Mouse (Mus musculus) ES-E14 (cell line): ENCODE measurements around the gene 3110082I17Rik. TPM values are rescaled to one million over a fixed set of nuclear protein-coding genes. Genes with fewer than 3 reads are reported as not detected.

Source experiments
- DNase-seq: peaks from one replicate; pipeline ENCODE4 v3.0.0-alpha.2; 2013; ENCODE audit warnings: low read depth, low spot score
- H3K27ac ChIP-seq: 2 replicates; pipeline ENCODE4 v1.5.1; 2012; ENCODE audit warnings: low read depth, mild to moderate bottlenecking, low read length, moderate library complexity, mixed read lengths; ENCODE audit not compliant: poor library complexity, insufficient read depth, severe bottlenecking
- H3K36me3 ChIP-seq: 2 replicates; pipeline ENCODE4 v1.6.1; 2012; ENCODE audit warnings: mild to moderate bottlenecking, low read length, moderate library complexity, mixed read lengths; ENCODE audit not compliant: control insufficient read depth, poor library complexity, insufficient read depth, severe bottlenecking
- H3K4me1 ChIP-seq, 2 experiments: fragments of 150-350 bp in 1 of 2; sonication (generic) in 1 of 2; 2 replicates each; pipeline ENCODE4 v1.6.1; 2012; ENCODE audit warnings: low read length in 2 of 2, mild to moderate bottlenecking in 1 of 2, mixed read lengths in 1 of 2; ENCODE audit not compliant: control insufficient read depth in 2 of 2, insufficient read depth in 2 of 2, poor library complexity in 1 of 2
- H3K4me3 ChIP-seq, 2 experiments: fragments of 150-350 bp in 1 of 2; sonication (generic) in 1 of 2; 2 replicates each; pipeline ENCODE4 v1.5.1; 2012; ENCODE audit warnings: low read length in 2 of 2, low read depth in 1 of 2, mild to moderate bottlenecking in 1 of 2, mixed read lengths in 1 of 2; ENCODE audit not compliant: insufficient read depth in 1 of 2, poor library complexity in 1 of 2, severe bottlenecking in 1 of 2
- H3K9ac ChIP-seq: 2 replicates; pipeline ENCODE4 v1.6.1; 2012; ENCODE audit warnings: low read depth, mild to moderate bottlenecking, low read length, mixed read lengths; ENCODE audit not compliant: poor library complexity, insufficient read depth, severe bottlenecking
- H3K9me3 ChIP-seq: fragments of 150-350 bp; sonication (generic); 2 replicates; pipeline ENCODE4 v1.6.1; 2012; ENCODE audit warnings: low read depth, mild to moderate bottlenecking, low read length; ENCODE audit not compliant: control insufficient read depth, insufficient read depth
- CHD2 ChIP-seq: IDR thresholded peaks from 2 replicates; pipeline ENCODE4 v1.6.1; 2014; ENCODE audit warnings: mild to moderate bottlenecking, low read depth, low read length, inconsistent platforms
- HCFC1 ChIP-seq: IDR thresholded peaks from 2 replicates; pipeline ENCODE4 v1.6.1; 2012; ENCODE audit warnings: low read length, inconsistent platforms, borderline replicate concordance; ENCODE audit not compliant: insufficient read depth
- MAFK ChIP-seq: IDR thresholded peaks from 2 replicates; pipeline ENCODE4 v1.6.1; 2014; ENCODE audit warnings: mild to moderate bottlenecking, low read depth, low read length, inconsistent platforms; ENCODE audit not compliant: insufficient read depth
- ZC3H11A ChIP-seq: IDR thresholded peaks from 2 replicates; pipeline ENCODE4 v1.6.1; 2012; ENCODE audit warnings: low read depth, mild to moderate bottlenecking, inconsistent platforms, low read length, borderline replicate concordance
- ZNF384 ChIP-seq: IDR thresholded peaks from 2 replicates; pipeline ENCODE4 v1.6.1; 2012; ENCODE audit warnings: low read depth, low read length, inconsistent platforms
- in situ Hi-C, 2 experiments: fragments of 600-800 bp; cut with MboI; formaldehyde crosslinking; loops; one replicate each; pipeline ENCODE4 v1.15.1; 2025; ENCODE audit warnings: low sequenced_read_pairs in 2 of 2, inconsistent platforms in 1 of 2; ENCODE audit not compliant: unreplicated experiment in 2 of 2
- total RNA-seq: library from RNA; depleted of rRNA; stranded (reverse); fragments of 300-350 nt; gene quantifications from 2 replicates; pipeline ENCODE4 v1.2.3, GENCODE M21; 2012

3110082I17Rik gene
- total RNA-seq, 1 experiment = 32.6 TPM

- Histone ChIP-seq H3K9ac (no peak overlapping the region), H3K4me3 (no peak overlapping the region), H3K4me1 (peaks cover 0 to 5% of the 10 kb centered on the region in 2 experiments; a peak in 1 of 4 replicates), H3K36me3 (peaks cover 2% of the 10 kb centered on the region; the same call in 1 of the 2 replicates), H3K27ac (no peak overlapping the region), H3K9me3 (no peaks in the 10 kb centered on the region)
- no peak for DNase-seq
- TF ChIP-seq ZNF384 (no peak), HCFC1 (no peak), CHD2 (no peak), MAFK (no peak)
- in situ Hi-C loops = no loop called here
These were observed 21.9 kb downstream of the 3110082I17Rik start for GRCm38 (mm10) chr5:139438440-139438839.

- DNase-seq = no peak
- no peak overlapping the region for H3K9ac ChIP-seq
- no peaks in the 10 kb centered on the region; a peak in 1 of 4 replicates for H3K4me1 ChIP-seq
- H3K36me3 ChIP-seq = peaks cover 2% of the 10 kb centered on the region; the same call in 1 of the 2 replicates
- in situ Hi-C loops = no loop called here
- H3K27ac ChIP-seq = no peak overlapping the region
- no peak overlapping the region for H3K4me3 ChIP-seq
- no peak for TF ChIP-seq ZC3H11A
- TF ChIP-seq MAFK = no peak
- no peak for TF ChIP-seq ZNF384
- no peak for TF ChIP-seq HCFC1
- TF ChIP-seq CHD2 = no peak
- H3K9me3 ChIP-seq = no peaks in the 10 kb centered on the region
These were observed 22.6 kb downstream of the 3110082I17Rik start for GRCm38 (mm10) chr5:139437769-139438168.

GRCm38 (mm10) chr5:139434940-139435339, 25.4 kb downstream of the 3110082I17Rik start:
- Histone ChIP-seq H3K4me1 (no peaks in the 10 kb centered on the region; a peak in 1 of 4 replicates), H3K4me3 (no peak overlapping the region), H3K36me3 (peaks cover 2% of the 10 kb centered on the region; the same call in 1 of the 2 replicates), H3K9me3 (no peaks in the 10 kb centered on the region), H3K9ac (no peak overlapping the region), H3K27ac (no peak overlapping the region)
- no peak for DNase-seq
- TF ChIP-seq HCFC1 (no peak), ZC3H11A (no peak), CHD2 (no peak), MAFK (no peak)
- in situ Hi-C loops = no loop called here

GRCm38 (mm10) chr5:139433842-139434568, 26.3 kb downstream of the 3110082I17Rik start:
- H3K4me1 ChIP-seq = no peaks in the 10 kb centered on the region; a peak in 1 of 4 replicates
- no peak overlapping the region for H3K27ac ChIP-seq
- no peak for TF ChIP-seq ZC3H11A
- no peak for TF ChIP-seq HCFC1
- no peak for TF ChIP-seq CHD2
- TF ChIP-seq MAFK = no peak
- no peak for TF ChIP-seq ZNF384
- in situ Hi-C loops = no loop called here
- DNase-seq = no peak
- H3K4me3 ChIP-seq = no peak overlapping the region
- no peaks in the 10 kb centered on the region for H3K9me3 ChIP-seq
- peaks cover 2% of the 10 kb centered on the region; the same call in 1 of the 2 replicates for H3K36me3 ChIP-seq
- H3K9ac ChIP-seq = no peak overlapping the region
